Mouse (Mus musculus) erythroid progenitor cell, adult 5-6 weeks (primary cell): ENCODE results near the gene E2f6. TPM values are rescaled to one million over a fixed set of nuclear protein-coding genes. Genes with fewer than 3 reads are reported as not detected.

Source experiments
- ATAC-seq: replicated peaks from 2 replicates; pipeline ENCODE4 v1.8.0; 2016; ENCODE audit warnings: moderate number of reproducible peaks, mild to moderate bottlenecking, moderate TSS enrichment, inconsistent platforms; ENCODE audit not compliant: poor library complexity, low FRiP score, severe bottlenecking
- total RNA-seq, 2 experiments: library from RNA; stranded (forward) in 1 of 2; stranded (reverse) in 1 of 2; fragments of 150-400 nt in 1 of 2; fragments of 186-747, 209-891 nt in 1 of 2; gene quantifications; 2 replicates each; pipeline versions ENCODE4 v1.2.3 to v1.2.4; 2015 to 2017; ENCODE audit warnings: low replicate concordance in 2 of 2

The E2f6 gene
- total RNA-seq, 2 experiments from 2014 or later, result 19.9 to 47.8 TPM

DNA sequence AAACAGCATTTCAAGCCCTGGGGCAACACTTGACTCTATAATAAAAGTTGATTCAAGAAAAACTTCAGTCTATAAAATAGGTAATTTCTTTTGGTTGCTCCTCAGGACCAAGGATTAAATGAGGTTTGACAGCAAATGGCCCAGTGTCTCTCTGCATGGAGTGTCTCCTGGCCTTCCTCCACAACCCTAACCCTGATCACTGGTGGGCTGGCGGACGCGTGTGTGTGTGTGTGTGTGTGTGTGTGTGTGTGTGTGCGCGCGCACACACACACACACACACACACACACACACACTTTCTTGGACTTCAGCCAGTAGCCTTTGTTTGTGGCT is 10.9 kb upstream of the E2f6 start:
- no peak for ATAC-seq

DNA sequence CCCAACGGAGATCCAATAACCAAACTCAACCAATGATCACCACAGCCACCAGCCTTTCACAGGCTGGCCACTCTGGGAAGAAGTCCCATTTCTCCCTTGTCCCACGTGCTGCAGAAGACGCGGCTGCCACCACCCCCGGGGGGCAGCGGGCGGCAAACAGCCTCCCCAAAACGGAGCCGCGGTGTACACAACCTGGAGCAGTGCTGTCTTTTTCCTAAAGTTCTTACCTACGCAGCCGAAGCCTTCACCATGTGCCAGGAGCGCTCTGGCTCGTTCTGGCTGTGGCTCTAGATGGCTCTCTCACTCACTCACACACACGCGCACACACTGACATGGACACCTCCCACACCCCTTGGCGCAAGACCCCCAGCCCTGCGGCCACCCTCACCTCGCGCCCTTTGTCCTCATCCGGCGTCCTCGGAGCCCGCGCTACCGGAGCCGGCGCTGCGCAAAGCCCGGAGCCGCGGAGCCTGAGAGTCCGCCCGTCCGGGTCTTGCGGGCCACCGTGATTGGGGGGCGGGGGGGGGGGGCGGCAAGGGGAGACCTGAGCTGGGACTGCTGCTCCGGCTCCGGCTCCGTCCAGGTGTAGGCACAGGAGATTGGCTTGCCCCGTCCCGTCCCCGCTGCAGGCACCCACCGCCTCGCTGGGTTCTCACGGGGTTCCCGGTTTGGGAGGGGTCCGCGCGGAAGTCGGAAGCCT is 10.4 kb upstream of the E2f6 start, which contains the start of gene Greb1:
Greb1 (minus strand) TSS at position 628 of the 700 bp plus-strand sequence.
- no peak for ATAC-seq

DNA sequence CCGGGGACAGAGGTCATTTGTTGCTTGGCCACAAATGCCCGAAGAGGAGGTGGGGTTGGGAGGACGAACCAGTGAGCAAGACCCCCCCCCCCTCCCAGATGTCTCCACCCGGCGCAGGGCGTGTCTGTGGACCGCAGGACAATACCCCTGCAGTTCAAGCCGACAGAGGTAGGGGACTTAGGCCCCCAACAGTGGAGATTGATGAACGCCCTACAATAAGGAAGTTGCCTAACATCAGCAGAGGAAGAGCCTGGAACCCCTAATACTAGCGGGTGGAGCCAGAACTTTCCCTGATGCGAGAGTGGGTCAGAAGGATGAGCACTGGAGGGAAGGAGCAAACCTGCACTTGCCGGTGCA is 9.8 kb upstream of the E2f6 start:
- no peak for ATAC-seq

GRCm38 (mm10) chr12:16803237-16803955 is 7.4 kb upstream of the E2f6 start:
- no peak for ATAC-seq

GRCm38 (mm10) chr12:16803956-16804430 is 6.8 kb upstream of the E2f6 start:
- ATAC-seq, result no peak

DNA sequence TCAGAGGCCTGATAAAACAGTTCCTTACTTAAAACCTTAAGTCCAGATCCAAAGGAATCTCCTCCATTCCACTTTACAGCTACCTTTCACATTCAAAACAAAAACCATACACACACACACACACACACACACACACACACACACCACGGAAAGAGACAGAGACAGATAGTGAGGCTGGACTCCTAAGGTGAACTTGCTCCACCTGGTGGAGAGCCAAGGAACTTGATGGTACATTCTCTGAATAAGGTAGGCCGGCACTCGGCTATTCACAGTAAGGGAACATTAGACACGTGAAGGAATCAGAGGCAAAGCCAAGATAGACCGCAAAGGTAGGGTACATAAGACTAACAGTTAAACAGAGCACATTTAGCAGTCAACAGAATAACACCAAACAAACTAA is 5.3 kb upstream of the E2f6 start:
- peak; percentile 75 for ATAC-seq

- ATAC-seq, result no peak
Measured at GRCm38 (mm10) chr12:16808045-16808444, 2.7 kb upstream of the E2f6 start.

- peak; percentile 39 for ATAC-seq
Measured at GRCm38 (mm10) chr12:16811477-16811876, 714 bp downstream of the E2f6 start.

GRCm38 (mm10) chr12:16817147-16817546 is 6.4 kb downstream of the E2f6 start:
- ATAC-seq, result 0 out of 2 replicates have a peak, but pooled peaks have one; percentile 25

GRCm38 (mm10) chr12:16818513-16818912 is 7.8 kb downstream of the E2f6 start:
- no peak for ATAC-seq

DNA sequence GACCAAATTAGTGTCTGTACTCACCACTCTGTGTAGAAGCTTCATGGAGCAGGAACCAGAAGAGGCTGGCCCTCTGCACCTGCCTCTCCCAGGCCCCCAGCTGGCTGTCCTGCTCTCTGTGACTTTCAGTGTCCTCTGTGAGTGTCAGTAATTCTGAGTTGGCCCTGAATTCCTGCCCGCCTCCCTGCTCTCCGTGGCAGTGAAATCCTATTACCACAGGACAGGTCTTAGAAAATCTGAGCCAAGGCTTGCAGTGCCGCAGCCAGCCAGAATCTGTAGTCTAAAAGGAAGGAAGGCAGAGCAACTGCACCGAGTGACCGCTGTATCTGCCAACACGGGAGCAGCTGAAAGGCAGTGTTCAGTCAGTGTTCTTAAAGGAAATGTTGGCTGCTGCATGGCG is 10.0 kb downstream of the E2f6 start:
- no peak for ATAC-seq

GRCm38 (mm10) chr12:16822181-16822734 is 11.5 kb downstream of the E2f6 start:
- no peak for ATAC-seq

GRCm38 (mm10) chr12:16823701-16824100 is 12.9 kb downstream of the E2f6 start:
- ATAC-seq, result no peak

- no peak for ATAC-seq
Measured at GRCm38 (mm10) chr12:16828505-16828904, 17.7 kb downstream of the E2f6 start.

GRCm38 (mm10) chr12:16829785-16830184 is 19.0 kb downstream of the E2f6 start:
- no peak for ATAC-seq

DNA sequence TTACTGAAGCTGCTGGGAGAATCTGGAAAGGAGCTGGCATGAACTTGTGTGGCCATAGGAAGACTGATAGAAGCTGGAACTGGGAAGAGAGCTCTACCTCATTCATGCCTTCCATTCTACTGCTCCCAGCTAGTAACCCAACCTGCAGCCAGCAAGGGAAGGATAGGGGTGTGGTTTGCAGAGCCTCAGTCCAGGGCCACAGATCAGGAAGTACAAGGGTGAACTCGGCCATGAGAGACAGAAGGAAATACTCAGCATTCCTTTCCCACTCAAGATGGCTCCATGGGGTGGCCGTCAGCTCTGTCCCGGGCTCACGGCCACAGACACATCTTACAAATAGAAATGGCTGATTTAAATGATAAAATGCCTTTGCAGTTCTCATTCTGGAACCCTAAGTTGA is 20.3 kb downstream of the E2f6 start:
- ATAC-seq, result no peak

DNA sequence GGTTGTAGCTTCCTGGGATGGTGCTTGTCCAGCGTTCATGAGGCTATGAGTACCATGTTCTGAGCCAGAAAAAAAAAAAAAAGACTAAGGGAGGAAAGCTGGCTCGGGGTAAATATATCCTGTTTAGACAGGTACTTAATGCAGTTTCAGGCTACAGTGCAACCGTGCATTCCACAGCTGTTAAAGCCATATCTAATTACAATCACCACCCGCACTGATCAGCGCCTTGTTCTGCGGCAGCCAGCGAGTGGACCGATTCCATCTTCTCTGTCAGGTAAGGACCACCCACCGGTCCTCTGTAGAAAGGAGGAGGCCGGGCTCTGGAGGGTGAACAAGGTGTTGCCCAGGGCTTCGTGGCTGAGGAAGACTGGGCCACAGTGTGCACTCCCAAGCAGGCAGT is 23.9 kb downstream of the E2f6 start:
- ATAC-seq, result no peak

GRCm38 (mm10) chr12:16836188-16836587 is 25.4 kb downstream of the E2f6 start:
- no peak for ATAC-seq

DNA sequence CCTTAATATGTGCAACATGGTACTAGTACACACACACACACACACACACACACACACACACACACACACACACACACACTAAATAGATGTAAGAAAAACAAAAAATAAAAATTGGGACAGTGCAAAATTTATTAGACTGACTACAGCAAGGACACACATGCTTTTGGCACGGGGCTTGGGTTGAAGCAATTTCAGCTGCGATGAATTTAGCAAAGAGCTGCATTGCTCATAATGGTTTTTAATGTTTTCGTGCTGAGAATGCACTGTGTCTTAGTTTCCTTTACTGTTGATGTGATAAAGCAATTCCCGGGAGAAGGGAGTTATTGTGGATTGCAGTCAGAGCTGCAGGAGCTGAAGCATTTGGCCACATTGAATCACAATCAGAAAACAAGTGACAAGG is 27.0 kb downstream of the E2f6 start:
- ATAC-seq, result no peak

- ATAC-seq, result no peak
Measured at GRCm38 (mm10) chr12:16840842-16841782, 30.3 kb downstream of the E2f6 start.
